Mouse (Mus musculus): ENCODE data around the gene Cfap36.

- TF ChIP-seq MYOD1 (IDR thresholded peaks at IDR 0.05; ENCODE audit: control insufficient read depth, insufficient read length, low read depth) (no peak), CTCF (IDR thresholded peaks at IDR 0.05; ENCODE audit: control insufficient read depth, insufficient read depth, insufficient read length) (no peak)
Observed at GRCm38 (mm10) chr11:29238047-29238446, 9.2 kb downstream of the Cfap36 start.

Data from C2C12 (cell line).